Mouse (Mus musculus) kidney, adult 2 months (tissue): ENCODE data around the gene Gimap7. TPM values are rescaled to one million over a fixed set of nuclear protein-coding genes. Genes with fewer than 3 reads are reported as not detected.
A peak's percentile ranks its signal among the peaks of the same experiment; 100 is the strongest.

ENCODE experiments used
- DNase-seq: peaks from one replicate; pipeline ENCODE4 v3.0.0; 2021
- H3K27ac ChIP-seq: fragments of 200-500 bp; 2 replicates; pipeline ENCODE4 v1.5.1; 2012; ENCODE audit warnings: low read depth, low read length, control low read depth, inconsistent platforms; ENCODE audit not compliant: insufficient read depth
- H3K27me3 ChIP-seq: fragments of 200-500 bp; replicated peaks from 2 replicates; pipeline ENCODE4 v1.6.1; 2012; ENCODE audit warnings: mild to moderate bottlenecking, moderate library complexity, low read length, inconsistent platforms; ENCODE audit not compliant: control insufficient read depth, insufficient read depth
- H3K36me3 ChIP-seq: fragments of 200-500 bp; 2 replicates; pipeline ENCODE4 v1.6.1; 2012; ENCODE audit warnings: mild to moderate bottlenecking, moderate library complexity, low read length, inconsistent platforms; ENCODE audit not compliant: control insufficient read depth, insufficient read depth
- H3K4me1 ChIP-seq: fragments of 200-500 bp; 2 replicates; pipeline ENCODE4 v1.6.1; 2011; ENCODE audit warnings: low read length; ENCODE audit not compliant: control insufficient read depth, insufficient read depth
- H3K4me3 ChIP-seq: fragments of 200-500 bp; 2 replicates; pipeline ENCODE4 v1.5.1; 2011; ENCODE audit warnings: mild to moderate bottlenecking, low read depth, low read length, control low read depth; ENCODE audit not compliant: insufficient read depth
- CTCF ChIP-seq: fragments of 200-500 bp; conservative IDR thresholded peaks from 2 replicates; pipeline ENCODE4 v1.5.1; 2011; ENCODE audit warnings: low read depth, mild to moderate bottlenecking, control low read depth, low read length, moderate library complexity, mixed read lengths; ENCODE audit not compliant: insufficient read depth, insufficient read length
- POLR2A ChIP-seq: fragments of 200-500 bp; IDR thresholded peaks from one replicate; pipeline ENCODE4 v1.6.1; 2011; ENCODE audit warnings: low read depth, low read length, control low read depth
- WGBS: fragments of 180-500 bp; shearing (Covaris S2); methylation state at CpG from one replicate; pipeline ENCODE4 v1.1.7; 2018; 5-methylcytosine and 5-hydroxymethylcytosine counted together
- polyA plus RNA-seq: library from polyadenylated mRNA; depleted of rRNA; stranded (reverse); fragments of >200 nt; gene quantifications from 2 replicates; pipeline ENCODE4 v1.2.3, GENCODE M21; 2012; rRNA removed

Gimap7 gene
- polyA plus RNA-seq, 1 experiment: 0.97 TPM

DNA sequence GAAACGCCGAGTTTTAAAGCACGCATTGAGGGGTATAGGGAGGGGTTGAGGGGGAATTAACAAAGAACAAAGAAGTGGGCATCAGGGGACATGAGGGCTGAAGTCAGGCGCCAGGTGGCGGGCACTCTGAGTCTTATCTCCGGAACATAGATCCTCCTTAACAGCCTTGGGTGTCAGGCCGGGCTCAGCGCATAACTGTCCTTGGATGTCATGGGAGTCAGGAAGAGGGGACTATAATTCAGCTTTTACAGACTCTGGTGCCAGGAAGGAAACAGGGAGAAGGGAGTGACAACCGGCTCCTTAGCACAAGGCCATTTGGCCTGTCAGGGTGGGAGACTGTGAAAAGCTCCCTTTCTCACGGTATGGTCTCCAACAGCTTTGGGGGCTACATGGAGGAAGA, 46.1 kb downstream of the Gimap7 start:
- no peak for TF ChIP-seq CTCF
- TF ChIP-seq POLR2A: no peak
- H3K4me1 ChIP-seq: no peaks in the 10 kb centered on the region
- no peaks in the 10 kb centered on the region for H3K27me3 ChIP-seq
- DNase-seq: peak; percentile 55
- H3K36me3 ChIP-seq: no peaks in the 10 kb centered on the region
- H3K27ac ChIP-seq: no peak overlapping the region
- no peak overlapping the region for H3K4me3 ChIP-seq
- 83% methylated on average over 10 of the region's 10 CpGs for WGBS

DNA sequence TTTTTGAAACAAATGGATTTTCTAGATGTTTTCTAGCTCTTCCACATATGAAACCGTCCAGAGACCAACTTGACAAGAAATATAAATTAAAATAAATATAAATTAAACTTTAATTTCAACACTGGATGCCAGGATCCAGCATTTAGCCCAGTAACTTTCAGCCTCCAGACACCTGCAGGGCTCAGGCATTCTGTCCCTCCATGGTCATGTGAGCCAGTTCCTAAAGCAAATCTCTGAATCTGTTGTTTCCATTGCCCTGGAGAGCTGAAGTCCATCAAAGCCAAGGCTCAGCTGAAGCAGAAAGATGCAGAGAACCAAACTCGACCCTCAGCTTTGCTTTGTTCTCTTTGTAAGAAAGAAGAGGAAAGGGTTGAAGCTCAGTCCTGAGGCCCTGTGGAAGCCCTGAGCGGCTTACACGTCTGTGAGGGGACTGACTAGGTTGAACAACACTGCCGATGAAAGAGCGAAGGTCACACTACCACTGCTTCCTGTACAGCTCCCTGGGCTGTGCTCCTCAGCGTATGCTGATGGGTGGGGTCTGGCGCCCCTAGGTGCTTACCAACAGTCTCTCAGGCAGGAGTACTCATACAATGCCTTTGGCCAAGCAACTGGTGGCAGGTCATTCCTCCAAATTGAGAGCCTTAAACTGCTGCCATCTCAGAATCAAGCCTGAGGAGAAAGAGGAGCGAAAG, 49.9 kb downstream of the Gimap7 start:
- TF ChIP-seq CTCF: no peak
- no peak overlapping the region for H3K27ac ChIP-seq
- H3K27me3 ChIP-seq: no peaks in the 10 kb centered on the region
- H3K4me3 ChIP-seq: no peak overlapping the region
- 67% methylated on average over 9 of the region's 9 CpGs for WGBS
- H3K4me1 ChIP-seq: no peaks in the 10 kb centered on the region
- H3K36me3 ChIP-seq: no peaks in the 10 kb centered on the region
- no peak for DNase-seq

DNA sequence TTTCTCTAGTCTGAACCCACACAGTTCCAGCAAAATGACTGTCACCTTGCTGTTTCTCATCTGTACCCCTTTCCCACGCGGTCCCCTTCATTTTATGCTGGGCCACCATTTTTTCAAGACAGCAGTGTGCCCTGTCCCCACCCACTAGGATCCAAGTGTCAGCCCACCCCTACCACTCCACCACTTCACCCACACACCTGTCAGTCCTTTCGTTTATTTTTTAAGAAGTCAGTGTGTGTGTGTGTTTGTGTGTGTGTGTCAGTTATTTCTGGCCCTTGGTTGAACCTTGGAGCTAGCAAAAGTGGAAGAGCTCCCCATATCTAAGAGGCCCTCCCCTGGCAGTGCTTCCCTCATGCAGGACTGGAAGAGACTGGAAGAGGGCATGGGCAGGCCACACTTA, 50.5 kb downstream of the Gimap7 start:
- Histone ChIP-seq H3K27me3 (no peaks in the 10 kb centered on the region), H3K4me3 (no peak overlapping the region), H3K27ac (no peak overlapping the region), H3K36me3 (no peaks in the 10 kb centered on the region), H3K4me1 (no peaks in the 10 kb centered on the region)
- no peak for DNase-seq
- TF ChIP-seq POLR2A (no peak), CTCF (no peak)
- 88% methylated on average over 3 of the region's 3 CpGs for WGBS

DNA sequence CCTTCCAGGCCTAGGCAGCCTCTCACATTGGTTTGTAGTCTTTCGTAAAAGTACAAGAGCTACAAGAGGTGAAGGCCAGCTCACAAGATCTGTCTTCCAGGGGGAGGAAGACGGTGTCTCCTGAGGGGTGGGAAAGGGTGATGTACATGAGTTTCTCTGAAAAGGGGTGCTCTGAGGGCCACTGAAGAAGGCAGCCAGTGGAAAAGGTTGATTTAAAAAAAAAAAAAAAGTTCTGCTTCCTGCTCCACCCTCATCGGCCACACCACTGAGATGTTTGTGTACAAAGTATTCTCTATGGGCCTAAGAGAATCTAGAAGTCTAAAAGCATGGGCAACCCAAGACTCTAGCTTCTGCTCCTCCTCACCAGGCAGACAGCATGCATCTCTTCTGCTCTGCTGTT, 52.3 kb downstream of the Gimap7 start, which contains the start of gene Gimap3:
Gene Gimap3 (minus strand): TSS at position 156 of the 400 bp plus-strand sequence.
- 86% methylated on average over 3 of the region's 3 CpGs for WGBS

DNA sequence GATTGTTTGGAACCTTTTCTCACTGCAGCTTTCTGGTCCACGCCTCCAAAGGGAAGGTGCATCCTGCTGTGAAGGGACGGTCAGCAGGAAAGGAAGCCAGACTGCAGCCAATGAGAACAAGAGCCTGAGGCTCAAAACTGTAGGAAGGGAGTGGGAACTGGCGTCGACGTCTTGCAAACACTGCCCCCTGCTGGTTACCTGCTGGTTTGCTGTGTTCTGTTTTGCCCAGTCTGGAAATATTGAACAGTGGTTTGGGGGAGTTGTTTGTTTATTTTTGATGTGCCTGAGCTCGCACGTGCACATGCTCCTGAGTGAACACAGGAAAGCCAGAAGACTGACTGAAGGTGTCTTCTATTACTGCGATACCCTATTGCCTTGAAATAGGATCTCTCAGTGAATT, 53.6 kb downstream of the Gimap7 start:
- H3K4me1 ChIP-seq: no peaks in the 10 kb centered on the region
- no peaks in the 10 kb centered on the region for H3K27me3 ChIP-seq
- peak; percentile 92 for DNase-seq
- no peaks in the 10 kb centered on the region for H3K36me3 ChIP-seq
- TF ChIP-seq POLR2A (no peak), CTCF (peak; percentile 95)
- H3K27ac ChIP-seq: no peak overlapping the region
- no peak overlapping the region for H3K4me3 ChIP-seq
- WGBS: 1% methylated on average over 8 of the region's 8 CpGs

More for the DNA sequence above, 52.3 kb downstream of the Gimap7 start, which contains the start of gene Gimap3:
- Histone ChIP-seq H3K4me3 (no peak within 1 kb of the TSS), H3K4me1 (no peaks in the 10 kb centered on the region), H3K27ac (peak within 1 kb of the TSS; percentile 16; the same call in 1 of the 2 replicates), H3K27me3 (no peaks in the 10 kb centered on the region), H3K36me3 (no peaks in the 10 kb centered on the region)
- TF ChIP-seq POLR2A (no peak), CTCF (no peak)
- no peak for DNase-seq

Other genes with a start within 250 kb of the Gimap7 start
- gene Atp6v0e2, start 181.0 kb upstream of the Gimap7 start, polyA plus RNA-seq: 101 and 109 TPM in 2 replicates
- 35.3 and 36.5 TPM in 2 replicates for gene Lrrc61, start 163.8 kb upstream of the Gimap7 start, polyA plus RNA-seq
- 87.9 and 89.2 TPM in 2 replicates for gene Rarres2, start 145.8 kb upstream of the Gimap7 start, polyA plus RNA-seq
- not detected in 2 replicates for gene Gm45021, start 129.0 kb upstream of the Gimap7 start, polyA plus RNA-seq
- 49.2 and 73.1 TPM in 2 replicates for gene Repin1, start 124.7 kb upstream of the Gimap7 start, polyA plus RNA-seq
- 0.42 and 0.49 TPM in 2 replicates for gene Gm44965, start 124.7 kb upstream of the Gimap7 start, polyA plus RNA-seq
- gene Zfp775, start 116.6 kb upstream of the Gimap7 start, polyA plus RNA-seq: 4.3 and 6.1 TPM in 2 replicates
- 30.9 and 37.4 TPM in 2 replicates for gene AI854703, start 91.9 kb upstream of the Gimap7 start, polyA plus RNA-seq
- 6.1 and 9.1 TPM in 2 replicates for gene Gimap8, start 71.4 kb upstream of the Gimap7 start, polyA plus RNA-seq
- gene Gimap9, start 42.5 kb upstream of the Gimap7 start, polyA plus RNA-seq: 6.8 and 10.1 TPM in 2 replicates
- 27.5 and 44.3 TPM in 2 replicates for gene Gimap4, start 34.1 kb upstream of the Gimap7 start, polyA plus RNA-seq
- gene Gimap6, start 10.4 kb upstream of the Gimap7 start, polyA plus RNA-seq: 14.2 and 24.0 TPM in 2 replicates
- gene Gm28053, start within 50 bp of the Gimap7 start, polyA plus RNA-seq: not detected in 2 replicates
- 8.3 and 10.0 TPM in 2 replicates for gene Gimap1, start 20.4 kb downstream of the Gimap7 start, polyA plus RNA-seq
- 16.2 and 19.6 TPM in 2 replicates for gene Gimap5, start 27.6 kb downstream of the Gimap7 start, polyA plus RNA-seq
- gene Gimap3, start 52.2 kb downstream of the Gimap7 start, polyA plus RNA-seq: 3.1 and 10.6 TPM in 2 replicates
- 509 and 544 TPM in 2 replicates for gene Tmem176a, start 122.3 kb downstream of the Gimap7 start, polyA plus RNA-seq
- 1,386 and 1,411 TPM in 2 replicates for gene Tmem176b, start 122.9 kb downstream of the Gimap7 start, polyA plus RNA-seq
- gene Aoc1, start 154.3 kb downstream of the Gimap7 start, polyA plus RNA-seq: 7.3 and 7.7 TPM in 2 replicates
- gene 1600015I10Rik, start 211.3 kb downstream of the Gimap7 start, polyA plus RNA-seq: not detected in 2 replicates